Mouse (Mus musculus) B cell, adult 62 days (primary cell): ENCODE measurements around the gene Olfr705. TPM values are rescaled to one million over a fixed set of nuclear protein-coding genes. Genes with fewer than 3 reads are reported as not detected.

Experiments
- total RNA-seq: library from RNA; stranded (reverse); gene quantifications from 4 replicates; pipeline ENCODE4 v1.2.4, GENCODE M21; 2023

Olfr705 gene
- not detected in 4 replicates for total RNA-seq

GRCm38 (mm10) chr7:106876791-106877190 is at the start of gene Olfr705:
Olfr705 (minus strand) TSS chr7:106876891.

GRCm38 (mm10) chr7:106907676-106908075 is 31.0 kb upstream of the Olfr705 start, which contains the start of gene Olfr1532-ps1:
Olfr1532-ps1 (plus strand) TSS chr7:106908001.

GRCm38 (mm10) chr7:106901141-106901540 is 24.4 kb upstream of the Olfr705 start, which contains the start of gene Olfr707:
Olfr707 (minus strand) TSS chr7:106901241.

GRCm38 (mm10) chr7:106888062-106888461 is 11.4 kb upstream of the Olfr705 start, which contains the start of gene Olfr706:
Olfr706 (minus strand) TSS chr7:106888162.

GRCm38 (mm10) chr7:106862885-106863284 is 13.8 kb downstream of the Olfr705 start, which contains the start of gene Olfr704:
Olfr704 (plus strand) TSS chr7:106863185.

GRCm38 (mm10) chr7:106843060-106843459 is 33.6 kb downstream of the Olfr705 start, which contains the start of gene Olfr703:
Olfr703 (plus strand) TSS chr7:106843360.

GRCm38 (mm10) chr7:106833793-106834192 is 42.9 kb downstream of the Olfr705 start, which contains the start of gene Olfr702:
Olfr702 (minus strand) TSS chr7:106833893.

Other genes with a start within 250 kb of the Olfr705 start
- gene Olfr693, start 196.3 kb downstream of the Olfr705 start, total RNA-seq, result not detected in 4 replicates
- not detected in 4 replicates for gene Olfr694, start 185.1 kb downstream of the Olfr705 start, total RNA-seq
- not detected in 4 replicates for gene Olfr695, start 160.5 kb downstream of the Olfr705 start, total RNA-seq
- not detected in 4 replicates for gene Olfr697, start 134.4 kb downstream of the Olfr705 start, total RNA-seq
- not detected in 4 replicates for gene Olfr698, start 121.5 kb downstream of the Olfr705 start, total RNA-seq
- not detected in 4 replicates for gene Olfr699, start 83.7 kb downstream of the Olfr705 start, total RNA-seq
- not detected in 4 replicates for gene Olfr700, start 68.1 kb downstream of the Olfr705 start, total RNA-seq
- not detected in 4 replicates for gene Olfr701, start 62.8 kb downstream of the Olfr705 start, total RNA-seq
- not detected in 4 replicates for gene Olfr702, start 43.0 kb downstream of the Olfr705 start, total RNA-seq
- gene Olfr703, start 33.5 kb downstream of the Olfr705 start, total RNA-seq, result not detected in 4 replicates
- gene Olfr704, start 13.7 kb downstream of the Olfr705 start, total RNA-seq, result not detected in 4 replicates
- gene Olfr706, start 11.3 kb upstream of the Olfr705 start, total RNA-seq, result not detected in 4 replicates
- gene Olfr707, start 24.4 kb upstream of the Olfr705 start, total RNA-seq, result not detected in 4 replicates
- not detected in 4 replicates for gene Olfr1532-ps1, start 31.1 kb upstream of the Olfr705 start, total RNA-seq
- gene Olfr709-ps1, start 55.3 kb upstream of the Olfr705 start, total RNA-seq, result not detected in 4 replicates
- not detected in 4 replicates for gene Olfr710, start 71.4 kb upstream of the Olfr705 start, total RNA-seq
- gene Olfr6, start 87.0 kb upstream of the Olfr705 start, total RNA-seq, result not detected in 4 replicates
- gene Olfr711, start 98.6 kb upstream of the Olfr705 start, total RNA-seq, result not detected in 4 replicates
- gene Olfr2, start 129.2 kb upstream of the Olfr705 start, total RNA-seq, result 0.09 TPM in 1 of 4 replicates, not detected in the others
- gene Olfr713, start 154.3 kb upstream of the Olfr705 start, total RNA-seq, result not detected in 4 replicates
- gene Olfr714, start 194.1 kb upstream of the Olfr705 start, total RNA-seq, result not detected in 4 replicates
- not detected in 4 replicates for gene Olfr17, start 216.3 kb upstream of the Olfr705 start, total RNA-seq
- not detected in 4 replicates for gene Olfr715b, start 233.5 kb upstream of the Olfr705 start, total RNA-seq